Mouse (Mus musculus): ENCODE results near the gene Rhox7b.
"Not testable (repeated sequence)": the region's sequence is repeated elsewhere in the genome, so short reads cannot be mapped to it uniquely, and the experiment has no call there.

Gene Rhox7b

DNA sequence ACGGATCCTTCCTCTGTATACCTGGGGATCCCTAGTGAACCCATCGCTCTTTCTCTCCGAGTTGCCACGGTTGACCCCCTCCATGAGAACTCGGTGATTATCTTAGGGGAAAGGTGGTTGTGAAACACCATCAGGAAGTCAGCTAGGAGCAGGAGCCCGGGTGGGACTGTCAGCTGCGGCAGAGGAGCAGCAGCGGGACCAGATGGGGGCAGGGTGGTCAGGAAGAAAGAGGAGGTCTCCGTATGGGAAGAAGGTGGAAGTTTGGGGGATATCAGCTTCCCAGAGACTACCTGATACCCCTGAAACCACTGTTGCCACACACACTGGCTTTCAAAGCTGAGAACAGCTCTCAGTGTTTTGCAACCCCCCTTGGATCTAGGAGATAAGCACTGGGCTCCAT, at the start of gene Rhox7b:
Gene Rhox7b (minus strand): TSS at position 101 of the 400 bp plus-strand sequence.
- not testable (repeated sequence) for DNase-seq (ENCODE audit: low spot score in 2 of 2)

DNA sequence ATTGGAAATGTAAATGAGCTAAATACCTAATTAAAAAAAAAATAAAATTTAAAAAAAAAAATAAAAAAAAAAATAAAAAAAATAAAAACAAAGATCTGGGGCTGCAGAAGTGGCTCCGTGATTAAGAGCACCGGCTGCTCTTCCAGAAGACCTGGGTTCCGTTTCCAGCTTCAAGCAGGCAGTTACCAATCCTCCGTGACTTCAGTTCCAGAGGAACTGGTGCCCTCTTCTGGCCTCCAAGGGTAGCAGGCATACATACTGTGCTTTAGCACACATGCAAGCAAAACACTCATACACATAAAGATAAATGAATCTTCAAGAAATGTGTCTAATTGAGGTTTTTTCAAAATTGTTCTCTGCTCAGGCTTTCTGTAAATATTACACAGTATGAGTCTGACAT, 19.3 kb upstream of the Rhox7b start:
- no peak for DNase-seq (ENCODE audit: low spot score in 2 of 2)

DNA sequence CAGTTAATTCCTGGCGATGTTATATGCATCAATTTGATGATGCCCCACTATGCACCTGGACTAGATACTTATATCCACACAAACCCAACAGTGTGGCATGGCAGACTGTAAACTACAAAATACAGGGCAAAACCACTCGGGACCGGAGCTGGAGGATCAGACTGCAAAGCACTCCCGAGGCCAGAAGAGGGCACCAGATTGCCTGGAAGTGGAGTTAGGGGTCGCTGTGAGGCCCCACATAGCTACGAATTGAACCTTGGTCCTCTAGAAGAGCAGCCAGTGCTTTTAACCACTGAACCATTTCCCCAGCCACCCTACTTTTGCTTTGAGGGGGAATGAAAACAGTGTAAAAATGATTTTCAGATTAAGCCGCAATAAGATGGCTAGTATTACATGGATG, 11.5 kb upstream of the Rhox7b start:
- no peak for DNase-seq (ENCODE audit: low spot score in 2 of 2)

DNA sequence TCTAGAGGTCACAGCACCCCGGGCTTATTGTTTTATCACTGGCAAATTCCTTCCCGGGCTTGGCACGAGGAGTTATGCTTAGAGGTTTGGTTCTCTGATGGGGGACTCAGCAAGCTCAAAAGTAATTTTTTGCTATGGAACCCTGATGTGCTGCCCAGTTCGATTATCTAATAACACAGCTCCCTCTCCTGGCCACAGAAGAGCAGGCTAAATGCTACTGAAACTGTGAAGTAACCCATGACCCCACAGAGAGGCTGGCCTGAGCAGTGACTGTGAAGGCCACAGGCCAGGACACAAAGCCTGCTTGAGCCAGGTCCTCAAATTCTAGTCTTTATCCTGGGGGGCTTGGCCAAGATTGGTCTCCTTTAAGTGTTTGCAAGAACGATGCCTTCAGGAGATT, 6.7 kb upstream of the Rhox7b start:
- no peak for DNase-seq (ENCODE audit: low spot score in 2 of 2)

DNA sequence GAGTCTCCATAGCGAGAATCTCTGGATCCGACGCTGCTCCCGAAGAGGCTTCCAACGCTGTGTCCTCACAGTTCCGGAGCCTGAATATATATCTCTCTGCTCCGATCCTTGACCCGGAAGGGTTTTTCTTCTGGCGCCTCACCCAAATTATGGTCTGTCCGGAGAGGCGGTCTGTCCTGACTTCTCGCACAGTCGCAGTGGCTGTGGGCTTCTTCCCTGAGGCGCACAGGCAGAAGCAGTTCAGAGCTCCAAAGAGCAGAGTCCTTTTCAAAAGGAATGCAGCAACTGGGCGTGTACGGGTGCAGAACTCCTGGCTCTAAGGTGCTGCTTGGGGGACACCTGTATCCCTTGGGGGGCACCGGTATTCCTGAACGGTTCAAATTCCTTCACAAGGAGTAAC, 4.6 kb upstream of the Rhox7b start, which contains the start of gene Rhox9:
Gene Rhox9 (minus strand): TSS at position 101 of the 400 bp plus-strand sequence.
- DNase-seq (ENCODE audit: low spot score in 2 of 2), result not testable (repeated sequence)

DNA sequence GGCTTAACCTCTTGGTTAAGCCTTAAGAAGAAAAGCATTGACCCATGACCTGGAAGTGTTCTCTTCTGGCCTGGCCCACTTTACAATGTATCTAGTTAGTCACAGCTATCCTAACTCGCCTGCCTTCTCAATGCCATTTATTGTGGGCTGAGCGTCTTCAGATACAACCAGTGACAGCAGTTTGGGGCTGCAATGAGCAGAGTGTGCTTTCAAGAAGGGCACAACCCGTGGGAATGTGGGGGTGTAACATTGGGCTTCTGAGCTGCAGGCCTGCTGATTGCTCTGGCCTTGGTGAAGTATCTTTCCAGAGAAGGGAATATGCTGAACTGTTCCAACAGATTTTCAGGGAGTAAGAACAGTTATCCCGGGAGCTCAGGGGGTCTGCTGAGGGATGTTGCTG, 18.2 kb downstream of the Rhox7b start, which contains the start of gene Rhox8:
Gene Rhox8 (minus strand): TSS at position 101 of the 400 bp plus-strand sequence.
- DNase-seq (ENCODE audit: low spot score in 2 of 2), result no peak

DNA sequence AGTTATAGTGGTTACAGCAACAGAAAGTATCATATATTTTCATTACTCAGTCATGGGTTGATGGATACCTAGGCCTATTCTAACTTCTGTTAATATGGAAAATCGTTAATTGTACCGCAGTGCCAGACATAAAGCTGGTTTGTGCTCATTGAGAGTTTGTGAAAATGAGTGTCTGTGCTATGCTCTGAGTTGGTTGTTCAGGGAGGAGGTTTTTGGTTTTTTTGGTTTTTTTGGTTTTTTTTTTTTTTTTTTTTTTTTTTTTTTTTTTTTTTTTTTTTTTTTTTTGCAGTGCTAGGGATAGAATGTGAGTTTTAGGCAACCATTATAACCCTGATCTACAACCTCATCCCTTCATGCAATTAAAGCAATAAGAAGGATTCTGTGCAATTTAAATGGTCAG, 25.4 kb downstream of the Rhox7b start:
- no peak for DNase-seq (ENCODE audit: low spot score in 2 of 2)

Measured in thymus, postnatal 10 days (tissue).